Mouse (Mus musculus): Measurements from ENCODE around the gene Srsf2.
A peak's percentile ranks its signal among the peaks of the same experiment; 100 is the strongest.
"Not testable (repeated sequence)": the region's sequence is repeated elsewhere in the genome, so short reads cannot be mapped to it uniquely, and the experiment has no call there.

Gene Srsf2

GRCm38 (mm10) chr11:116834954-116835353 is 17.9 kb downstream of the Srsf2 start:
- no peak for DNase-seq (ENCODE audit: extremely low read depth, insufficient read length, low spot score)

GRCm38 (mm10) chr11:116832172-116832685 is 20.7 kb downstream of the Srsf2 start:
- DNase-seq (ENCODE audit: extremely low read depth, insufficient read length, low spot score), result no peak

GRCm38 (mm10) chr11:116827534-116828165 is 25.2 kb downstream of the Srsf2 start, which contains the start of gene Mxra7:
Gene Mxra7, minus strand, starts transcription at chr11:116828046.
- no peak for DNase-seq (ENCODE audit: extremely low read depth, insufficient read length, low spot score)

- DNase-seq (ENCODE audit: extremely low read depth, insufficient read length, low spot score), result no peak
Observed at GRCm38 (mm10) chr11:116826550-116827504, 26.1 kb downstream of the Srsf2 start.

- DNase-seq (ENCODE audit: extremely low read depth, insufficient read length, low spot score), result no peak
Observed at GRCm38 (mm10) chr11:116825230-116825629, 27.7 kb downstream of the Srsf2 start.

- not testable (repeated sequence) for DNase-seq (ENCODE audit: extremely low read depth, insufficient read length, low spot score)
Observed at GRCm38 (mm10) chr11:116823885-116824284, 29.0 kb downstream of the Srsf2 start.

GRCm38 (mm10) chr11:116823255-116823654 is 29.6 kb downstream of the Srsf2 start:
- no peak for DNase-seq (ENCODE audit: extremely low read depth, insufficient read length, low spot score)

GRCm38 (mm10) chr11:116822626-116823025 is 30.3 kb downstream of the Srsf2 start:
- DNase-seq (ENCODE audit: extremely low read depth, insufficient read length, low spot score), result no peak

GRCm38 (mm10) chr11:116822215-116822614 is 30.7 kb downstream of the Srsf2 start:
- DNase-seq (ENCODE audit: extremely low read depth, insufficient read length, low spot score), result no peak

- DNase-seq (ENCODE audit: extremely low read depth, insufficient read length, low spot score), result peak; percentile 74
Observed at GRCm38 (mm10) chr11:116821057-116821940, 31.6 kb downstream of the Srsf2 start.

GRCm38 (mm10) chr11:116819932-116820593 is 32.8 kb downstream of the Srsf2 start:
- no peak for DNase-seq (ENCODE audit: extremely low read depth, insufficient read length, low spot score)

- no peak for DNase-seq (ENCODE audit: extremely low read depth, insufficient read length, low spot score)
Observed at GRCm38 (mm10) chr11:116818722-116819121, 34.2 kb downstream of the Srsf2 start.

GRCm38 (mm10) chr11:116817567-116817966 is 35.3 kb downstream of the Srsf2 start:
- DNase-seq (ENCODE audit: extremely low read depth, insufficient read length, low spot score), result no peak

GRCm38 (mm10) chr11:116816769-116817168 is 36.1 kb downstream of the Srsf2 start:
- DNase-seq (ENCODE audit: extremely low read depth, insufficient read length, low spot score), result peak; percentile 74

GRCm38 (mm10) chr11:116814884-116815415 is 37.9 kb downstream of the Srsf2 start:
- no peak for DNase-seq (ENCODE audit: extremely low read depth, insufficient read length, low spot score)

GRCm38 (mm10) chr11:116814076-116814883 is 38.6 kb downstream of the Srsf2 start:
- no peak for DNase-seq (ENCODE audit: extremely low read depth, insufficient read length, low spot score)

- no peak for DNase-seq (ENCODE audit: extremely low read depth, insufficient read length, low spot score)
Observed at GRCm38 (mm10) chr11:116813610-116814009, 39.3 kb downstream of the Srsf2 start.

GRCm38 (mm10) chr11:116812793-116813529 is 39.9 kb downstream of the Srsf2 start:
- no peak for DNase-seq (ENCODE audit: extremely low read depth, insufficient read length, low spot score)

Data from 3134 (cell line).